Mouse (Mus musculus) frontal cortex, adult (tissue): Measurements from ENCODE around the gene BC049352.

Experiments
- ATAC-seq: cut with Nextera tagmentation; 2 replicates; pipeline ENCODE4 v1.9.2; 2017; ENCODE audit warnings: mild to moderate bottlenecking, moderate library complexity, mixed read lengths; ENCODE audit not compliant: low TSS enrichment

Gene BC049352

DNA sequence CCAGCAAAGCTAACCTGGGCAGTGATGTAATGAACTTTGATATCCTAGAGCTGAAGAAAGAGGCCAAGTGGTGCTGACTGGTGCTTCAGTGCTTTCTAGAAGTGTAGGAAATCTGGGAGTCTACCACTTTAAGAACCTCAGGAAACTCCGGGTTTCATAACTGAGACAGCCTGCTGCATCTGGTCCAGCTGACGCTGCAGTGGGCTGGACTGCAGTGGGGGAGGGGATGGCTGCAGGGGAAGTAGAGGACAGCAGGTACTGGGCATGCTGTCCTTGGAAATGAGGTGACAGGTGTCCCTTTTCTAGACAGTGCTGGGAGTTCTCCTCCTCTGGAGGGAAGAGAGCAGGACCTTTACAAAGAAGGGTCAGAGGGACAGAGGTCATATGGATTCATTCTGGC, at the start of gene BC049352:
Gene BC049352 (plus strand): TSS at position 238 of the 400 bp plus-strand sequence.
- peak; percentile 33; the same call in 1 of the 2 replicates for ATAC-seq

DNA sequence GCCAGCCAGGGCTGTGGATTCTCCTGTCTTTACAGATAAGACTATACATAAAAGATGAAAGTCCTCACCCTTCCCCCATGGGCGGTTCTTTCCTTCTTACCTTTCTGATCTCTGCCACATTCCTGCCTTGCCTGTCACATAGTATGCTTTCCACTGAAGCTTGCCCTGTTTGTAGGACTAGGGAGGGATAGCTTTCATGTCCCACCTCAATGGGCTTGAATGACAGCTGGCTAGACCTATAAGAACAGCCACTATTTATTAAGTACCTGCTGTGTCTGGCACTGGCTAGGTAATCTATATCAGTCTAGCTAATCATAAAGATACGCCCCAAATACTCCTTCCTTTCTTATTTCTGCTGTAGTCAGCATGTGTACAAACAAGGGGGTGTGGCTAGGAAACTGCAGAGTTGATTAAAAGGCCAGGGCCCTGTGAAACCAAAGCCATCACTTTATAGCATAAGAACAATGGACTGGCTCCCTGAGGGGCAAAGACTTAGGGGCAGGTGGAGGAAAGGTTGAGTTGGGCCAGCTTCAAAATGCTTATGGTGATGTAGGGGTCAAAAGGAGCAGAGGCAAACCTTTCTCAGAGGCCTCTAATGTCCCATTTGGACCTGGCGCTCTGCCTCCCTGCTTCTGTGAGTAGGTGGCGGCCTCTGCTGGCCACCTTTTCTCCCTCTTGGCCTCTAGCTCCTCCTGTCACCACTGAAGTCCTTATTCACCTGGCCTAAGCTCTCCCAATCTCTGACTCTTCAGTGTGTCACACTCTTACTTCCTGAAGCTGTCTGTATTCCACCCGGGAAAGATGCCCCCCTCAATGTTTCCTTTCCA, 48.1 kb upstream of the BC049352 start:
- no peak for ATAC-seq

DNA sequence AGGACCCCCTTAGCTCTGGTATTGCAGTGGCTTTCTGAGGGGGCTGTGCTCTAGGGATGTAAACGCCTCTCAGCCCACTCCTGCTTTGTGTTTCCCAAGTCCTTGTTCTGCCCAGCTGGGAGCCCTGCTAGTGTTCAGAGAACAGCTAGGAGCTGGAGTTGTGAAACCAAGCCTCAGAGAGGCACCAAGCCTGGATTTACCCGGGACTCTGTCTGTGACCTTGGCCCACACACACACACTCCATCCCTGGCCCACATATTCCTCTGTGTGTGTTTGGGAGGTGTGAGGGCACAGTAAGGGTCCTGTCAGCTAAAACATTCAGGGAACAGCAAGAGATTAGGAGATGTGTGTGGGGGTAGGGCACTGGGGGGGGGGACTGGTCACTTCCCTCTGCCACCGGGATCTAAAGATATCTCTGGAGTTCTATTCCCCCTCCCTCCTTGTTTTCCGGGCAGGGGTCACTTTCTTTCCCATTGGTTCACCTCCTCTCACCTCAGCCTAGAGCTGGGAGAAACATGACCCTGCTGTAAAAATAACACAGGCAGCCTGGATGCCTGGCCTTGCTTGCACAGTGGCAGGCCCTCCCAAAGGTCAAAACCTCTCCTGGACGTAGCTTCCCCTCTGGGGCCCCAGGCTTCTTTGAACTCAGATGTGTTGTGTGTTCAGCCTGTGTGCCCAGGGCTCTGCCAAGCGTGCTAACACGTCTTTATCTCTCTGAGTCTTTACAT, 45.2 kb upstream of the BC049352 start:
- ATAC-seq = no peak

DNA sequence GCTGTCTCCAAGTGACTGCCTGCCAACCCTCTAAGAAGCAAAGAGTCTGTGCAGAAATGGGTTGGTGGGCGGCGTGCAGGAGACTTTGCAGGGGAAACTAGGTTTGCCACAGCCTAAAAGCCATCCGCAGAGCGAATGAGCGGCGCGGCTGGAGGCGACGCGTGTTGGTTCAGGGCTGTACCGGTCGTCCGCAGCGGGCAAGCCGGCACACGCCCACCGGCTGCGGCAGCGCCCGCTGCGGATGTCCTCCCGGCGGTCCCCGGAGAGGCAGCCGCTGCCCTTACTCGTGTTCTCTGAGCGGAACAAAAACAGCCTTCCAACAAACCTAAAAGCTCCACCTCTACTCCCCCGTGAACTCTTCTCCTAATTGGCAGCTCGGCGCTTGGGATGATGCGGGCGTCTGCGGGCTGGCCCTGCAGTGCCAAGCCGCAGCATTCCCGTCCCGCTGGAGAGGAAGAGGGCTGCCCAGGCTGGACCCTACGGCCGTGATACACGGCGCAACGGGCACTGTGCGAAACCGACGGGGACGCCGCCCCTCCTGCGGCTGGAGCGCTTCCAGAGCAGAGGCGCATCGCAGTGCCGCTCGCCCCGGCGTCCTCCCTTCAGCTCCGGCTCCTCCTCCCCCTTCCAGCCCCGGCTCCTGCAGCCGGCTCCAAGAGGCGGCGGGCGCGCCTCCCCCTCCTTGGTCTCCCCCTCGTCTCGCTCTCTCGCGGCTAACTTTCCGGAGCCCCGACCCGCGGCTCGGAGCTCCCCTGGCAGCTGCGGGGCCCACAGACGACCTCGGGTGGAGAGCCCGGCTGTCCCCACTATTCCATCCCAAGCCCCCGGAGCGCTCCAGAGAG, 43.4 kb upstream of the BC049352 start, which contains the start of gene Scn4b:
Gene Scn4b (plus strand): TSS at position 205 of the 842 bp plus-strand sequence.
- ATAC-seq = peak; percentile 79

DNA sequence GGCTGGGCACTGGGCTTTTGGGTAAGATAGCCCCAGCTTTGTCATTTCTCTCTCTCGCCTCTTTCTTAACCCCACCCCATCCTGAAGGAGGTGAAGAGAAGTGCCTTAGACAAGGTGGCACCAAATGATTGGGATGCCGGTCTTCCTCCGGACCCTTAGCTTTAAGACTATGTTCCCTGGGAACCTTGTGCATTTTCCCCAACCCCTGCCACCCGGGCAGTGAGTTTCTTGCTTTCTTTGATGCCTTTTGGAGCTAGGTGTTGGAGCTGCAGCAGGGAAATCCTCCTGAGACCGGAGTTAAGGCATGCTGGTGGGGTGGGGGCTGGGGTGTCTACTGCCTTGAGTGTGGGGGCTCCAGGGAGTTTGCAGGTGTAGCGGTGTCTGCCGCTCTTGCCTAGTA, 42.7 kb upstream of the BC049352 start:
- ATAC-seq = no peak

DNA sequence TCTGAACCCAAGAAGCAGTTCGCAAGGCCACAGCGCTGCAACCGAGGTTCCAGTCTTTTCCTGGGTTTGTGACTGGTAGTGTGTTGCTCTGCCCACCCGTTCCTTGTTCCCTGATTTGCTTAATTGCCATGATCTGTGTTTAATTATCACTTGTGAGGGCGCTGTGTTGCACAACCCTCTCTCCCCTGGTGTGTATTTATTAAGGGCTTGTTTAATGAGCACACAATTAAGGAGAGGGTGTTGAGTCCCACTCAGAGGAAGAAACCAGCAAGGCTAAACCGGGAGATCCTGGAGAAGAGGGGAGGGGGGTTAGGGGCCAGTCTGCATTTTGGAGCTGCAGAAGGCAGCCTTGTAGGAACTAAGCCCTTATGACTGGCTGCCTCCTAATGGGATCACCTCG, 40.9 kb upstream of the BC049352 start:
- no peak for ATAC-seq

DNA sequence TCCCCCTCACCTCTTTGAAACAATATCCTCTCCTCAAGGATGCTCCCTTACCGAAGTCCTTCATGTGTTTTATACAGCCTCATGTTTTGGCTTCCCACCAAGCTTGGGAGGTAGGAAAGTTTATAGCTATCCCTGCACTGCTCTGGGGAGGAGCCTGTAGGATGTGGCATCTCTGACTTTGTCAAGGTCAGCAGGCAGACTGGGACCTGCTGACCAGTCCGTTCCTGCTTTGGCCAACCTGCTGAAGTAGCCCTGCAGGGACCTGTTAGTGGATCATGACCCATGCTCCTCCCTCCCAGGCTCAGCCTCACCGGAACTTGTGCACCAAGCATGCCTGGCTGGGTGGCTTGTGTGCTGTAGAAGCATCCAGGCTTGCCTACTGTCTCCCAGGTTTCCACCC, 39.1 kb upstream of the BC049352 start:
- ATAC-seq = no peak

DNA sequence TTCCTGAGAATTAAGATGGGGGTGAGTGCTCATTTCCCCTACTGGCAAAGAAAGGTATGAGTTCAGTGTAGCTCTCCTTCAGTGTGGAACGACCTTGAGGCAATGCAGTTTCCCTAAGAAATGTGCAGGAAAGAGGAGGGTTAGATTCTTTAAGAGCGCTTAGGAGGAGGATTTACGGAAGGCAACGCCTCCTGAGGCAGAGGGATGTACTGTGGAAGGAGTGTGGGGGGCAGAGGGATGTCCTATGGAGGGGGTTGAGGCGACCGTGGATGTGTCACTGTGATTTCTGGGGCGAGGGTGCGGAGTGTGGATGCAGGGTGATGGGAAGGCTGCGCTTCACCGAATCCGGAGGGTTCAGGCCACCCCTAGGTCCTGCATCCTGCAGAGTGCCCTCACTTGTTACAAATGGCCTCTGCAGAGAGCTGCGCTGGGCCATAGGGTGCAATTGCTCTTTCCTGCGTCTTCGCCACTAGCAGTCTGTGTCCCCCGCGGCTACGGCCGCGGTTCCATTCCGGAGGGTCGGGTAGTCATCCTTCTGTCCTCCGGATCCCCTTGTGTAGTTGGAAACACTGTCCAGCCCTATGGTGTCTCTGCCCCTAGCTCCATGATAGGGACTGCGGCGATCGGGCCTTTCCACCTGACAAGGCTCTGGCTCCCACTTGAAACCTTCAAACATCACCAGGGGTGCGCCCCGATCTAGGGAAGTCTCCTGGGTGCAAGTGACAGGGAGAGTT, 36.1 kb upstream of the BC049352 start:
- ATAC-seq = peak; percentile 78

DNA sequence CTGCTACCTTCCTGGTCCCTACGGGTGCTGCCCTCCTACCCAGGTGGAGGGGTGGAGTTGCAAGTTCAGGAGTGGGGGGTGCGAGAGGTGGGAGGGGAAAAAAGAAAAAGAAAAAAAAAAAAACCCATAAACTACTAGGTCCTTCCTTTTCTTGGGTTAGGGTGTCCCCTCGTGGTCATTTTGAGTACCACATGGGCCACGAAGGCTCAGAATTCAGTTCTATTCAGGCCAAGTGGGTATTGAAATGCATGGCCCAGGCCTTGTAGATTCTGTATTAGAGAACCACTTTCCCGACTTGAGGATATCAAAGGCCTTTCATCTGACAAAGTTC, 35.6 kb upstream of the BC049352 start:
- peak; percentile 13 for ATAC-seq

DNA sequence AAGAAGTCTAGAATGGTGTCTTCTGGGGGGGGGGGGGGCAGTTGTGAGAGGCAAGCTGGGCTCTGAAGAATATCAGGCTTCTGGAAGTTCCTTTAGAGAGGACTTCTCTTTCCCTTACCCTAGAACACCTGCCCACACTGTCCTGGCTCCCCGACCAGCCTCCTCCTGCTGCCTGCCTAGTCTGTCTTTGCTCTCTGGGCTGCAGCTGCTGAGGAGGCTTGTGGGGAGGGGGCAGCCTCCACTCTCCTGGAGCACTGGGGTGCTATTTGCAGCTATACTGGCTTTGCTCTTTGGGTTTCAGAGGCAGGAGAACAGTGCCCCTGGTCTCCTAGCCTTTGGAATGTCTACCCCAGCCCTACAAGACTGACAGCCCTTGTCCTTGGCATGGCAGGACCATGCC, 30.9 kb upstream of the BC049352 start:
- ATAC-seq = no peak

DNA sequence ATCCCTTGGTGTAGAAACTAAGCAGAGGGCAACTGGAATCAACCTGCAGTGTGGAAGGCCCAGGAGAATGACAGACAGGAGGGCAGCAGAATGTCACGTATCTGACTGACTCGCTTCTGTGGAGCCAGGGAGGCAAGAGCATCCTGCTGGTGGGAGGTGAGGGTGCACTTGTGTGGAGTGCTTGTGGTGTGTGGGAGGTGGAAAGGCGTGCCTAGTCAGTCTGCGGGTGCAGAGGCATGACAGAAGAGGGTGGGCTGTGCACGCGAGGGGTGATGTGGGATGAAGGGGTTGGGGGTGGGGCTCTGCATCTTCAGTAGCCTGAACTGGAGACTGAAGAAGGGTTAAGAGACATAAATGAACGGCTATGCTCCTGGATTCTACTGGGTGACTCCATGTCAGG, 28.4 kb upstream of the BC049352 start:
- ATAC-seq = peak; percentile 20; the same call in 1 of the 2 replicates

DNA sequence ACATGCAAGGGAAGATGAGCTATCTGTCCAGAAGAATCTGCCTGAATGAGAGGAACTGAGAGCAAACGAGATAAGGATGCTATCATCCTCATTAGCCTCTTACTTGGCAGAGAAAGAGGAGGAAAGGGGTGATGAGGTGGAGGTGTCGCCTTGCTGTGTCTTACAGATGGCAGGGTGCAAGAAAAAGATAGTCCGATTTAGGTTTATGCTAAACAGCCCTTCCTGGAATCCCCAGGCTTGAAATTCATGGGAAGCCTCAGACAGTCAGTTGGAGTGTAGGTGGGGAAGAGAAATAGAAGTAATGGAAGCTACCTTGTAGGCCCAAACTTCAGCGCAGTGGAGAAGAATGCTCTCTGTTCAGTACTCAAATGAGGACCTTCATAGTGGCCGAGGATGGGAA, 13.9 kb upstream of the BC049352 start:
- ATAC-seq = peak; percentile 60

DNA sequence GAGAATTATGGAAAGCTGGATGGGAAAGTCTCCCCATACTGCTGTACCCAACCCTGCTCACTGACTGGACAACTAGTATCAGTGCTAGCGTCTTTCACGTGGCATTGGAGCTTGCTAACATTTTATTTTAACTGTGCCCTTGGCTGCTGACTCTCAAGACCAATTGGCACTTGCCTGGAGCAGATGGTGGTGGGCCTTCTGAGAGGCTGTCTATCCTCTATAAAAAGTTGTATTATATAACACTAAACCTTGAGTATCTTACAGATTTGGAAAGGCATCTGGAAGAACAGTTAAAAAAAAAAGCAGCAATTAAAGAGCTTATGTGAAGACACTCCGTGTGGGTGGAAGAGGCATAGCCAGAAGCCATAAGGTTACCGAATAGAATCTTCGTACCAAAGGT, 11.7 kb upstream of the BC049352 start:
- peak; percentile 38; the same call in 1 of the 2 replicates for ATAC-seq

DNA sequence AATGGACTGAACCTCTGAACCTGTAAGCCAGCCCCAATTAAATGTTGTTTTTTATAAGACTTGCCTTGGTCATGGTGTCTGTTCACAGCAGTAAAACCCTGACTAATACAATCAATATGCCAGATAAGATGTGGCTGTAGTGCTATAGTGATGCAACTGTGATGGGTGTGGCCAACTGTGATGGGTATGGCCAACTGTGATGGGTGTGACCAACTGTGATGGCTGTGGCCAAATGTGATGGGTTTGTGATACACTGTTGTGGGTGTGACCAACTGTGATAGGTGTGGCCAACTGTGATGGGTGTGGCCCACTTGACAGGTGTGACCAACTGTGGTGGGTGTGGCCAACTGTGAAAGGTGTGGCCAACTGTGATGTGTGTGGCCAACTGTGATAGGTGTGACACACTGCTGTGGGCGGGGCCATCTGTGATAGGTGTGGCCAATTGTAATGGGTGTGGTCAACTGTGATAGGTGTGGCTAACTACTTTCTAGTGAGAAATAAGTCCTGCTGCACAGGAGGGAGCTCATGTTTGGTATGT, 10.7 kb upstream of the BC049352 start:
- ATAC-seq = no peak

DNA sequence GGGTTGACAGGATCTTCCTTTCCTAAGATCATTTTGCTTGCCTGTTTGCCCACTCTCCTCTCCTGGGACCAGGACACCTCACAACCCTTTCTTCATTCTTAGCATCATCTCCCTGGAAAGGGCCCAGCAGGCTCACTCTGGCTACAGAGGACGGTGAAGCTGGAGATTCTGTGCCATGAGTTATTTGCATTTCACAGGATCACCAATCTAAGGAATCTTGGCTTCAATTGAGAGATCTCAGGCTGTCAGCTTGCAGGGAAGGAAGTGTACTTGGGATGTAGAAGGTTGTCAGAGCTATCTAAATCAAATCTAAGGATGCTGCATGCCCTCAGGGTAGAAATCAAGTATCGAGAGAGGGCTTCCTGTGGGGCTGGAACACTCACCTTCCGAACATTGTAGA, 8.3 kb upstream of the BC049352 start:
- ATAC-seq = peak; percentile 62

DNA sequence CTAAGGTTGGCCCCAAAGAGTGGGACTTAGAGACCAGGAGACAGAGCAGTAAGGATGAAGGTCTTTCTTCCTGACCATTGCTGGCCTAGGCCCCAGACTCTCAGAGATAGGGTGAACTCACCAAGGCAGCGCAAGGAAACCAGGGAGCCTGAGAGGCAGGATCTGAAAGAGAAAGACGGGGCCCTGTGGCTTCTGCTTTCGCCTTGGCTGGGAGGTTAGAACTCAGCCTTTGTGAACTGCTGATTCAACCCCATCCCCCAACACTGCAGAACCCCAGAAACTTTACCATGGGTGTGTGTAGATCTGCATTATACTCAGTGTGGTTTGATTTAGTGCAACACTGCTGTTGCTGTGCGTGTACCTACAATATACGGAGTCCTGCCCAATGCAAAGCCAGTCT, 2.5 kb upstream of the BC049352 start:
- no peak for ATAC-seq

DNA sequence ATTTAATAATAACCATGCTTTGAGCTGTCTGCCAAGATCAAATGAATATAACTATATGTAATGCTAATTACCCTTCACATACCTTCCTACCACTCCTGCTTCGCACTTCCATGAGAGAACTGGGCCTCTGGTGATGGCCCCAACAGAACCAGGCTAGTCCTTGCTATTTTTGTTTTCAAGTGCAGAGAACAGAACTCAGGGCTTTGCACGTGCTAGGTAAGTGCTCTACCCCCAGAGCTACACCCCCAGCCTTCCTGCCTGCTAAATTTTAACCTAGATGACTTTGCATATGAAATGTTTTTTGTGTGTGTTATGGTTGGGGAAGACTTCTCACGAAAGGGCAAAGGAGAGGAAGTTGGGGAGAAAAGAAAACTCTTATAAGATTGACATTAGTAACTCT, 714 bp downstream of the BC049352 start:
- peak; percentile 39 for ATAC-seq

DNA sequence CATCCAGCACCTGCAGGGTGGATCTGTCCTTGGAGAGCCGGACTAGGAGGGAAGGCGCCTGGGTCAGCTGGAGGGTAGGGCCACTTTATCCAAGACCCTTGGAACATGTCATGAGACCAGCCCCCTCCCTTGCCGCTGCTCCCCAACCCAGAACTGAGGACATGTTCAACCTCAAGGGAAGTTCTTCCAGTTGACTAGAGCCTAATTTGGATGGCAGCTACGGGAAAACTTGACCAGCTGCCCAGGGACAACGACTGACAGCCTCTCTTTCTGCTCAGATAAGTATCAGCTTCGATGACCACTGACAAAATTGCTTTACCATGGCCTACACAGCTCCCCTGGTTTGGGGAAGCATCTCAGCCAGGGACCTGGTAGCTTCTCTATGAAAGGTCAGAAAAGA, 1.5 kb downstream of the BC049352 start:
- no peak for ATAC-seq

DNA sequence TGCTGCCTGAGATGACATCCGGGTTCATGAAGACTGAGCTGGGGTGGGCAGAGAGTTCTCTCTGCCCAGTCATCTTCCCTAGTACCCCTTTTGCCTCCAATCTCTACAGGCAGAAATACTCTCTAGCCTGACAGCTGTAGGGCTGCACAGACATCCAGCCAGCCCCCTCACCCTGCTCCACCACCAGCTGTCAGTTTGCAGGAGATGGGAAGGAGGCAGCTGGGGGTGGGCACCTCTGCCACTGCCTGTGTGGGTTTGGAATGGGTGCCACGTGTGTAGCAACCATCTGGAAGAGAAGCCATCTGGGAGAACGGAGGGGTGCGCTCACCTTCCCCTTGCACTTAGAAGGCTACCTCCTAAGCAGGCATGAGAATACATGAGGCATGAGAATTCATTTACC, 3.4 kb downstream of the BC049352 start:
- peak; percentile 58 for ATAC-seq

DNA sequence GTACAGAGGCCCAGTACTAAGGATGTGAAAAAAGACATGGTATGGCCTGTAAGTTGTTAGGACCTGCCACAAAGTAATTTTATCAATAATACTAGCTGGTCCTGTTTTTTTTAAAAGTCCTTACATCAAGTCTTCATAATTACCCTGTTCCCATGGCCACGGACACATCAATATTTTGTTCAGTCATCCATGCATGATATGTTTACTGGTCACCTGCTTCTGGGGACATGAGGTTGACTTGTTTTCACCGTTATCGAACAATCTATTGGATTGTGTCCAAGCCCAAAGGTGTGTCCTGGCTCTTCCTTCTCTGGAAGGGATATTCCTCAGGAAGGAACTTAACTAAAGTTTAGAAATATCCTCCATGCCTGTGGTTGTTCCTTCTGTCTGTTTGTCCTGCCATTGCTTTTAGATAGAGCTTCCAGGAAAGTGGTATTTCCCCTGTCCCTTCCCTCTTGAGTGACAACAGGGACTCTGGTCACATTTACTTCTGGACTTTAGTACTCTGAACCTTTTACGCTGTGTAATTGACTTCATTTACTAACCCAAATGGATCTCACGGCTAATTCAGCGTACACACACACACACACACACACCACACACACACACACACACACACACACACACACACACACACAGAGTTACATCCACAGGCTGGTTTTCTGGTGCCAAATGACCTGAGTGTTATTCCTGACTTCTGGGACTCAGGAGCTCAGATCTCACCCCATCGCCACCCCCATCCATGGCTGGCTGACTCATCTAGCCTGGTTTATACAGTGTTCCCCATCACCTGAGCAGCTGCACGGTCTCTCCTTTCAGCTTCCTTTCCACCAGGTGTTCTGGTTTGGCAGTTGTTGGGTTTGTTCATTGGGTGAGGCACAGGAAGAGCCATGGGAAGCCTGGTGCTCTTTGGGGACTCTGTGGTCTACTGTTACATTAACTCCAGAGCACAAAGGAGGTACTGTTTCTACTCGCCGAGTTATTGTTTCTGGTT, 7.1 kb downstream of the BC049352 start:
- no peak for ATAC-seq
